Mouse (Mus musculus) activated CD4-positive, CD25-positive, alpha-beta regulatory T cell, adult 4 months (primary cell): Measurements from ENCODE around the gene Igf2. TPM values are rescaled to one million over a fixed set of nuclear protein-coding genes. Genes with fewer than 3 reads are reported as not detected.
A peak's percentile ranks its signal among the peaks of the same experiment; 100 is the strongest.

Experiments
- ATAC-seq: one replicate; pipeline ENCODE4 v1.8.0; 2017
- polyA plus RNA-seq, 2 experiments: library from polyadenylated mRNA; unstranded; fragments of 100-300 nt; shearing (Covaris generic); gene quantifications; one replicate each; pipeline ENCODE4 v1.2.1; 2017

The Igf2 gene
- under 1 TPM in 1 of 2 experiments, not detected in 1; 0.24 TPM for polyA plus RNA-seq

- no peak for ATAC-seq
These were observed at the start of gene Igf2 for GRCm38 (mm10) chr7:142666659-142667058. Igf2 (minus strand) TSS chr7:142666816.

GRCm38 (mm10) chr7:142714783-142715498 lies 48.3 kb upstream of the Igf2 start:
- no peak for ATAC-seq

- ATAC-seq: no peak
These were observed 40.3 kb upstream of the Igf2 start for GRCm38 (mm10) chr7:142706873-142707272.

GRCm38 (mm10) chr7:142699334-142699860 lies 32.8 kb upstream of the Igf2 start:
- ATAC-seq: no peak

GRCm38 (mm10) chr7:142678611-142679010 lies 12.0 kb upstream of the Igf2 start:
- no peak for ATAC-seq

GRCm38 (mm10) chr7:142675644-142676043 lies 9.0 kb upstream of the Igf2 start:
- no peak for ATAC-seq

GRCm38 (mm10) chr7:142675141-142675540 lies 8.5 kb upstream of the Igf2 start:
- no peak for ATAC-seq

GRCm38 (mm10) chr7:142672120-142672519 lies 5.5 kb upstream of the Igf2 start:
- peak; percentile 28 for ATAC-seq

GRCm38 (mm10) chr7:142671067-142671466 lies 4.5 kb upstream of the Igf2 start:
- ATAC-seq: no peak

- ATAC-seq: no peak
These were observed 3.4 kb upstream of the Igf2 start, which contains the start of gene Gm49394 for GRCm38 (mm10) chr7:142669751-142670625. Gm49394 (minus strand) TSS chr7:142669942.

- ATAC-seq: no peak
These were observed 1.7 kb upstream of the Igf2 start for GRCm38 (mm10) chr7:142668328-142668727.

GRCm38 (mm10) chr7:142667521-142667920 lies 905 bp upstream of the Igf2 start:
- no peak for ATAC-seq

GRCm38 (mm10) chr7:142666109-142666508 lies 507 bp downstream of the Igf2 start:
- no peak for ATAC-seq

GRCm38 (mm10) chr7:142665364-142665763 lies 1.3 kb downstream of the Igf2 start:
- no peak for ATAC-seq

GRCm38 (mm10) chr7:142664465-142665029 lies 2.1 kb downstream of the Igf2 start:
- ATAC-seq: no peak

GRCm38 (mm10) chr7:142663931-142664421 lies 2.6 kb downstream of the Igf2 start:
- ATAC-seq: no peak

GRCm38 (mm10) chr7:142663151-142663550 lies 3.5 kb downstream of the Igf2 start:
- ATAC-seq: no peak

- no peak for ATAC-seq
These were observed 4.8 kb downstream of the Igf2 start for GRCm38 (mm10) chr7:142661811-142662210.

GRCm38 (mm10) chr7:142661046-142661445 lies 5.6 kb downstream of the Igf2 start:
- no peak for ATAC-seq

GRCm38 (mm10) chr7:142660651-142660945 lies 6.0 kb downstream of the Igf2 start:
- ATAC-seq: no peak

- ATAC-seq: no peak
These were observed 6.6 kb downstream of the Igf2 start for GRCm38 (mm10) chr7:142659767-142660650.

- ATAC-seq: no peak
These were observed 7.4 kb downstream of the Igf2 start for GRCm38 (mm10) chr7:142659181-142659681.
